Mouse (Mus musculus) CH12.LX (cell line): Measurements from ENCODE around the gene Ano8. TPM values are rescaled to one million over a fixed set of nuclear protein-coding genes. Genes with fewer than 3 reads are reported as not detected.

Experiments used
- DNase-seq: peaks from one replicate; pipeline ENCODE4 v3.0.0-alpha.2; 2013; ENCODE audit errors: extremely low read depth
- H3K27ac ChIP-seq: 2 replicates; pipeline ENCODE4 v1.5.1; 2012; ENCODE audit warnings: low read depth, mild to moderate bottlenecking, control low read depth, moderate library complexity; ENCODE audit not compliant: insufficient read depth
- H3K27me3 ChIP-seq: replicated peaks from 2 replicates; pipeline ENCODE3; 2012; ENCODE audit warnings: inconsistent platforms
- H3K36me3 ChIP-seq, 2 experiments: replicated peaks in 1 of 2; 2 replicates each; pipeline versions ENCODE3 to v1.6.1; 2012; ENCODE audit warnings: inconsistent platforms in 1 of 2, low read length in 1 of 2, mild to moderate bottlenecking in 1 of 2, mixed read lengths in 1 of 2, moderate library complexity in 1 of 2; ENCODE audit not compliant: control insufficient read depth in 1 of 2, insufficient read depth in 1 of 2
- H3K4me1 ChIP-seq, 2 experiments: 2 replicates each; pipeline ENCODE4 v1.6.1; 2012; ENCODE audit warnings: inconsistent platforms in 1 of 2, moderate library complexity in 1 of 2; ENCODE audit not compliant: insufficient read depth in 2 of 2, control insufficient read depth in 1 of 2
- H3K4me2 ChIP-seq: 2 replicates; pipeline ENCODE4 v1.6.1; 2012; ENCODE audit warnings: low read depth, mild to moderate bottlenecking, control low read depth; ENCODE audit not compliant: poor library complexity, insufficient read depth, severe bottlenecking
- H3K4me3 ChIP-seq, 3 experiments: fragments of 150-350 bp in 1 of 3; sonication (generic) in 1 of 3; replicated peaks in 1 of 3; 2 replicates each; pipeline versions ENCODE3 to v1.5.1; 2011 to 2012; ENCODE audit warnings: low read depth in 2 of 3, low read length in 2 of 3, mild to moderate bottlenecking in 2 of 3, moderate library complexity in 2 of 3, control low read depth in 1 of 3, improper control_type of control experiment in 1 of 3, inconsistent platforms in 1 of 3, mixed read lengths in 1 of 3; ENCODE audit not compliant: poor library complexity in 1 of 3
- H3K79me2 ChIP-seq: replicated peaks from 2 replicates; pipeline ENCODE4 v1.6.1; 2012; ENCODE audit warnings: mild to moderate bottlenecking, moderate library complexity; ENCODE audit not compliant: control insufficient read depth, poor library complexity, insufficient read depth, severe bottlenecking; ENCODE audit errors: extremely low read depth
- H3K9ac ChIP-seq: 2 replicates; pipeline ENCODE4 v1.6.1; 2012; ENCODE audit warnings: low read depth, mild to moderate bottlenecking, control low read depth, moderate library complexity; ENCODE audit not compliant: insufficient read depth
- H3K9me3 ChIP-seq: replicated peaks from 2 replicates; pipeline ENCODE3; 2012; ENCODE audit warnings: low read length, inconsistent platforms, mixed read lengths
- BHLHE40 ChIP-seq: IDR thresholded peaks from 2 replicates; pipeline ENCODE4 v1.6.1; 2011; ENCODE audit warnings: mild to moderate bottlenecking, low read depth, low read length, improper control_type of control experiment
- CHD2 ChIP-seq: IDR thresholded peaks from 2 replicates; pipeline ENCODE4 v1.6.1; 2011; ENCODE audit warnings: low read length, improper control_type of control experiment
- CTCF ChIP-seq, 2 experiments: IDR thresholded peaks in 1 of 2; conservative IDR thresholded peaks in 1 of 2; 2 replicates each; pipeline ENCODE4 v1.5.1; 2011 to 2012; ENCODE audit warnings: low read depth in 2 of 2, low read length in 2 of 2, improper control_type of control experiment in 1 of 2, inconsistent platforms in 1 of 2, mild to moderate bottlenecking in 1 of 2, moderate library complexity in 1 of 2
- ELF1 ChIP-seq: IDR thresholded peaks from 2 replicates; pipeline ENCODE4 v1.6.1; 2014; ENCODE audit warnings: low read depth, mild to moderate bottlenecking, inconsistent platforms, low read length, improper control_type of control experiment
- GABPA ChIP-seq: IDR thresholded peaks from 2 replicates; pipeline ENCODE4 v1.6.1; 2012; ENCODE audit warnings: low read depth, low read length, improper control_type of control experiment, inconsistent platforms; ENCODE audit not compliant: insufficient replicate concordance
- HCFC1 ChIP-seq: IDR thresholded peaks from 2 replicates; pipeline ENCODE4 v1.6.1; 2012; ENCODE audit warnings: low read depth, mild to moderate bottlenecking, inconsistent platforms, low read length, improper control_type of control experiment
- IRF4 ChIP-seq: IDR thresholded peaks from 2 replicates; pipeline ENCODE4 v1.6.1; 2014; ENCODE audit warnings: low read depth, mild to moderate bottlenecking, inconsistent platforms, low read length, improper control_type of control experiment
- JUND ChIP-seq: conservative IDR thresholded peaks from 2 replicates; pipeline ENCODE4 v1.6.1; 2011; ENCODE audit warnings: low read depth, low read length, improper control_type of control experiment
- KAT2A ChIP-seq: IDR thresholded peaks from 2 replicates; pipeline ENCODE4 v1.6.1; 2012; ENCODE audit warnings: low read length, improper control_type of control experiment, inconsistent platforms; ENCODE audit not compliant: insufficient replicate concordance
- MAFK ChIP-seq: IDR thresholded peaks from 2 replicates; pipeline ENCODE4 v1.6.1; 2011; ENCODE audit warnings: low read length, improper control_type of control experiment; ENCODE audit not compliant: insufficient replicate concordance
- MAX ChIP-seq: IDR thresholded peaks from 2 replicates; pipeline ENCODE4 v1.6.1; 2011; ENCODE audit warnings: low read length, improper control_type of control experiment
- MYC ChIP-seq: IDR thresholded peaks from 2 replicates; pipeline ENCODE4 v1.6.1; 2011; ENCODE audit warnings: low read depth, mild to moderate bottlenecking, improper control_type of control experiment, low read length
- NELFE ChIP-seq: IDR thresholded peaks from 2 replicates; pipeline ENCODE4 v1.6.1; 2011; ENCODE audit warnings: low read depth, low read length, improper control_type of control experiment
- POLR2AphosphoS2 ChIP-seq: IDR thresholded peaks from 2 replicates; pipeline ENCODE4 v1.6.1; 2011; ENCODE audit warnings: low read depth, low read length, improper control_type of control experiment
- RCOR1 ChIP-seq: conservative IDR thresholded peaks from 2 replicates; pipeline ENCODE4 v1.6.1; 2012; ENCODE audit warnings: low read depth, mild to moderate bottlenecking, inconsistent platforms, low read length, improper control_type of control experiment
- SIN3A ChIP-seq: IDR thresholded peaks from 2 replicates; pipeline ENCODE4 v1.6.1; 2012; ENCODE audit warnings: low read length, improper control_type of control experiment, inconsistent platforms
- SMC3 ChIP-seq: IDR thresholded peaks from 2 replicates; pipeline ENCODE4 v1.6.1; 2011; ENCODE audit warnings: low read depth, low read length, improper control_type of control experiment
- TBP ChIP-seq: conservative IDR thresholded peaks from 2 replicates; pipeline ENCODE4 v1.6.1; 2011; ENCODE audit warnings: low read depth, low read length, improper control_type of control experiment
- TCF12 ChIP-seq: IDR thresholded peaks from 2 replicates; pipeline ENCODE4 v1.6.1; 2014; ENCODE audit warnings: low read depth, mild to moderate bottlenecking, inconsistent platforms, low read length, improper control_type of control experiment
- USF1 ChIP-seq: IDR thresholded peaks from 2 replicates; pipeline ENCODE4 v1.6.1; 2014; ENCODE audit warnings: low read depth, mild to moderate bottlenecking, inconsistent platforms, low read length, improper control_type of control experiment
- USF2 ChIP-seq: conservative IDR thresholded peaks from 2 replicates; pipeline ENCODE4 v1.6.1; 2011; ENCODE audit warnings: low read depth, low read length, improper control_type of control experiment
- ZC3H11A ChIP-seq: IDR thresholded peaks from 2 replicates; pipeline ENCODE4 v1.6.1; 2012; ENCODE audit warnings: low read depth, mild to moderate bottlenecking, inconsistent platforms, low read length, improper control_type of control experiment
- ZMIZ1 ChIP-seq: IDR thresholded peaks from 2 replicates; pipeline ENCODE4 v1.6.1; 2012; ENCODE audit warnings: low read depth, mild to moderate bottlenecking, inconsistent platforms, low read length, improper control_type of control experiment
- dilution Hi-C: fragments of 300-500 bp; cut with MboI; formaldehyde crosslinking; loops from 2 replicates; pipeline ENCODE4 v1.14.3; 2020; ENCODE audit warnings: low sequenced_read_pairs; ENCODE audit not compliant: extremely low pct_unique_long_range_greater_than_20kb, extremely low pct_ligation_motif_present
- in situ Hi-C: fragments of 300-500 bp; cut with MboI; formaldehyde crosslinking; loops from 3 replicates; pipeline ENCODE4 v1.14.3; 2019; ENCODE audit warnings: low sequenced_read_pairs, low pct_ligation_motif_present, low pct_unique_long_range_greater_than_20kb, mixed read lengths
- polyA plus RNA-seq: library from polyadenylated mRNA; unstranded; fragments of >175 nt; gene quantifications from 2 replicates; pipeline ENCODE4 v1.2.1, GENCODE M21; 2012; ENCODE audit warnings: low read depth; ENCODE audit not compliant: insufficient read length
- total RNA-seq, 2 experiments: library from RNA; depleted of rRNA; stranded (reverse); fragments of 300-350 nt in 1 of 2; fragments of >200 nt in 1 of 2; gene quantifications; 2 replicates each; pipeline ENCODE4 v1.2.3; 2012 to 2014

Gene Ano8
- total and polyA plus RNA-seq, 3 experiments: 1.8 to 6.7 (median 1.9) TPM

GRCm38 (mm10) chr8:71496481-71496880 lies 10.7 kb upstream of the Ano8 start:
- dilution Hi-C loops: no loop called here
- H3K9ac ChIP-seq: no peak overlapping the region
- peaks cover 16 to 64% of the 10 kb centered on the region in 2 experiments for H3K36me3 ChIP-seq
- in situ Hi-C loops: no loop called here
- H3K4me2 ChIP-seq: no peak overlapping the region
- H3K4me1 ChIP-seq: peaks cover 0 to 14% of the 10 kb centered on the region in 2 experiments; a peak in 2 of 4 replicates
- H3K27me3 ChIP-seq: no peaks in the 10 kb centered on the region
- DNase-seq: no peak
- no peak overlapping the region for H3K27ac ChIP-seq
- no peaks in the 10 kb centered on the region for H3K9me3 ChIP-seq
- H3K79me2 ChIP-seq: no peaks in the 10 kb centered on the region
- no peak overlapping the region for H3K4me3 ChIP-seq
- no peak for TF ChIP-seq MYC
- no peak for TF ChIP-seq ZC3H11A
- TF ChIP-seq POLR2AphosphoS2: no peak
- no peak for TF ChIP-seq KAT2A
- no peak for TF ChIP-seq RCOR1
- no peak for TF ChIP-seq USF1
- TF ChIP-seq SIN3A: no peak
- no peak for TF ChIP-seq ZMIZ1
- TF ChIP-seq TBP: no peak
- no peak for TF ChIP-seq TCF12
- no peak for TF ChIP-seq MAFK
- no peak for TF ChIP-seq CTCF (conservative IDR thresholded peaks at IDR 0.05 in 1 of 2, IDR thresholded peaks at IDR 0.05 in 1 of 2; ENCODE audit: low read depth in 2 of 2, low read length in 2 of 2)
- TF ChIP-seq USF2: no peak
- no peak for TF ChIP-seq JUND
- TF ChIP-seq HCFC1: no peak
- no peak for TF ChIP-seq ELF1
- no peak for TF ChIP-seq CHD2
- no peak for TF ChIP-seq MAX
- no peak for TF ChIP-seq NELFE
- no peak for TF ChIP-seq BHLHE40
- TF ChIP-seq, all 38 proteins: peak for 0

DNA sequence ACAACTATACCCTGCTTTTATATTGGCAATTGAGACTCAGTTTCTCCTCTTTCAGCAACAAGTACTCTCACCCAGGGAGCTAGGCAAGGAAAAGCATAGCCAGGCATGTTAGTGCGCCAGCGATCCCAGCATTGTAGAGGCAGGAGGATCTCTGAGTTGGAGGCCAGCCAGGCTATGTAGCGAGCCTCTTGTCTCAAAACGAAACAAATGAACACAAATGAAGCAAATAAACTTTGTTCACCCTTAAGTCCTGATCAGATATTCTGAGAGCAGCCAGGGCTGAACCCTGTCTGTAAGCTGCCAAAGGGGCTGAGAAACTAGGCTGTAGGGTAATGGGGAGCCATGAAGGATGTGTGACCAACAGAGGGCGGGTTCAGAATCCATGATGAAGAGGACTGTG lies 10.0 kb upstream of the Ano8 start:
- H3K4me1 ChIP-seq: peaks cover 0 to 14% of the 10 kb centered on the region in 2 experiments; a peak in 2 of 4 replicates
- dilution Hi-C loops (no loop called here), in situ Hi-C loops (no loop called here)
- no peaks in the 10 kb centered on the region for H3K27me3 ChIP-seq
- no peak overlapping the region for H3K9ac ChIP-seq
- H3K27ac ChIP-seq: no peak overlapping the region
- DNase-seq: no peak
- H3K4me2 ChIP-seq: no peak overlapping the region
- H3K79me2 ChIP-seq: no peaks in the 10 kb centered on the region
- peaks cover 23 to 71% of the 10 kb centered on the region in 2 experiments for H3K36me3 ChIP-seq
- H3K9me3 ChIP-seq: no peaks in the 10 kb centered on the region
- no peak overlapping the region for H3K4me3 ChIP-seq
- TF ChIP-seq USF1 (no peak), IRF4 (no peak), SMC3 (no peak), GABPA (no peak), MAX (no peak), BHLHE40 (no peak), RCOR1 (no peak)
